ENCODE assay signal across 10 mouse cellular contexts in the genomic region with DNA sequence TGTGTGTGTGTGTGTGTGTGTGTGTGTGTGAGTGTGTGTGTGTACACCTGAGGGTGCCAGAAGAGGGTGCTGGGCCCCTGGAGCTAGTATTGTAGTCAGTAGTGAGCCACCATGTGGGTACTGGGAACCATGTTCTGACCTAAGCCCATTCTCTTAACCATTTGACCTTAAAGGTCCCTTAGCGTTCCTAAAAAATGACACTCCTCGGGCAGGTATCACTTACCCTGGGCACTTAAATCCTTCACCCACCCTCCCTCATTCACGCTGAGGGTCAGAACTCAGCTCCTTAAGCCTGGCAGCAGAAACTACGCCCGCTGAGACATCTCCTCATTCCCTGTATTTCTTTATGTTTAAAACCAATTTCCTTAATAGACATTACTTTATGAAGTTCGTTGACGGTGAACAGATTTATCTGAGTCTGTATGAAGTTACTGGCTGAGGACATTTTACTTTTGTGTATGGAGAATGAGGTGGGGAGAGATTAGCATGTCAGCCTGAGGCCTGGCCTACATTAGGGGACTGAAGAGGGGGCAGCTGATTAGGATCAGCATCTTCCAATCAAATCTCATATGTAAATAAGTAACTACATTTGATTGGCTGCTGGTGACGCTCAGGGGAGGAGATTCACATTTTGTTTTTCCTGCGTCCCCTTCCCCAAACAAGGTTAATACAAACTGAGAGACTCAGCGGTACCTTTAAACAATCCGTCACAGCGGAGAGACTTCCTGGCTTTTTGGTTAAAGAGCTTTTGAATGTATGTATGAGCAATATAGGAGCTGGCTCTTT.
A peak's percentile ranks its signal among the peaks of the same experiment; 100 is the strongest.
DNase-seq lines count a peak whose midpoint lies in the region; ATAC-seq and TF ChIP-seq lines count a peak whose summit lies in the region.
"Had no signal": no experiment of that assay in that cellular context is flagged by ENCODE, and none has a peak within 500 bp of the region (broad histone marks: within the 10 kb centered on the region; RNA-seq: fewer than 3 reads in every experiment).

No protein-coding gene starts in this region.

- no peak for TF ChIP-seq CTCF in kidney, postnatal 0 days (IDR thresholded peaks at IDR 0.05; ENCODE audit: low read depth)

- H3K4me1 ChIP-seq in kidney, postnatal 0 days (replicated peaks; ENCODE audit: insufficient read depth, low read length) = no peaks in the 10 kb centered on the region
- no peaks in the 10 kb centered on the region for H3K4me1 ChIP-seq in forebrain, embryonic 11.5 days (replicated peaks; ENCODE audit: control insufficient read depth, insufficient read depth, low read length)
- H3K4me1 ChIP-seq in limb, embryonic 11.5 days (ENCODE audit: control insufficient read depth, insufficient read depth, low read length) = no peaks in the 10 kb centered on the region

- H3K27me3 ChIP-seq in kidney, postnatal 0 days (ENCODE audit: insufficient read depth, low read length) = no peaks in the 10 kb centered on the region
- no peaks in the 10 kb centered on the region for H3K27me3 ChIP-seq in forebrain, embryonic 11.5 days (ENCODE audit: control insufficient read depth, insufficient read depth, low read length)
- no peaks in the 10 kb centered on the region for H3K27me3 ChIP-seq in limb, embryonic 11.5 days (ENCODE audit: control insufficient read depth, insufficient read depth, low read length)

- H3K27ac ChIP-seq in kidney, postnatal 0 days = no peak overlapping the region
- no peak overlapping the region for H3K27ac ChIP-seq in forebrain, embryonic 11.5 days (ENCODE audit: low read depth, low read length)
- no peak overlapping the region for H3K27ac ChIP-seq in limb, embryonic 11.5 days (replicated peaks; ENCODE audit: low read depth, low read length)
- H3K27ac ChIP-seq: macrophage had no signal

- peak; percentile 78 for DNase-seq in kidney, postnatal 0 days (ENCODE audit: low spot score)
- DNase-seq in kidney, postnatal 4 days = no peak
- DNase-seq in forebrain, embryonic 11.5 days (ENCODE audit: low spot score) = no peak
- DNase-seq in limb, embryonic 11.5 days (ENCODE audit: low spot score) = peak; percentile 65
- peak; percentile 91 for DNase-seq in retina, postnatal 1 day
- DNase-seq in spleen, postnatal 10 days (ENCODE audit: low spot score in 2 of 2) = no peak
- DNase-seq in gastrocnemius, postnatal 36 days = no peak
- DNase-seq in kidney, postnatal 10 days = no peak
- DNase-seq: gastrocnemius, postnatal 10 days had no signal

- no peak overlapping the region for H3K4me3 ChIP-seq in kidney, postnatal 0 days (replicated peaks; ENCODE audit: low read depth, low read length)
- peak overlapping the region; percentile 14; the same call in 1 of the 2 replicates for H3K4me3 ChIP-seq in forebrain, embryonic 11.5 days (ENCODE audit: low read depth, low read length)
- H3K4me3 ChIP-seq in limb, embryonic 11.5 days (ENCODE audit: low read depth, low read length) = no peak overlapping the region; the same call in 1 of the 2 replicates

- intact Hi-C loops in gastrocnemius, postnatal 36 days (cut with DNase I) = no loop called here

- no peaks in the 10 kb centered on the region for H3K9me3 ChIP-seq in kidney, postnatal 0 days (replicated peaks; ENCODE audit: low read length)
- no peaks in the 10 kb centered on the region for H3K9me3 ChIP-seq in forebrain, embryonic 11.5 days (ENCODE audit: control insufficient read depth, low read length)
- no peaks in the 10 kb centered on the region for H3K9me3 ChIP-seq in limb, embryonic 11.5 days (ENCODE audit: control insufficient read depth, low read length)

- H3K36me3 ChIP-seq in kidney, postnatal 0 days (ENCODE audit: insufficient read depth, low read length) = no peaks in the 10 kb centered on the region
- H3K36me3 ChIP-seq in forebrain, embryonic 11.5 days (ENCODE audit: control insufficient read depth, insufficient read depth, low read length) = no peaks in the 10 kb centered on the region
- H3K36me3 ChIP-seq in limb, embryonic 11.5 days (ENCODE audit: control insufficient read depth, insufficient read depth, low read length) = no peaks in the 10 kb centered on the region

- WGBS in kidney, postnatal 0 days = 42% methylated on average over 12 of the region's 12 CpGs
- 45% methylated on average over 12 of the region's 12 CpGs for WGBS in forebrain, embryonic 11.5 days
- WGBS in limb, embryonic 11.5 days = 35% methylated on average over 12 of the region's 12 CpGs

- no peak overlapping the region for H3K9ac ChIP-seq in kidney, postnatal 0 days (ENCODE audit: low read depth, low read length)
- no peak overlapping the region for H3K9ac ChIP-seq in forebrain, embryonic 11.5 days (ENCODE audit: low read length)
- H3K9ac ChIP-seq in limb, embryonic 11.5 days (ENCODE audit: low read length) = no peak overlapping the region

- no peak for ATAC-seq in kidney, postnatal 0 days (replicated peaks; ENCODE audit: low FRiP score, low read depth)
- peak; percentile 93 for ATAC-seq in forebrain, embryonic 11.5 days (replicated peaks; ENCODE audit: low FRiP score)
- peak; percentile 82 for ATAC-seq in limb, embryonic 11.5 days (ENCODE audit: insufficient number of reproducible peaks, low FRiP score, low TSS enrichment, low read depth)

- H3K4me2 ChIP-seq in kidney, postnatal 0 days (ENCODE audit: low read length) = peak overlapping the region; percentile 27; the same call in 1 of the 2 replicates
- peak overlapping the region; percentile 32; the same call in 1 of the 2 replicates for H3K4me2 ChIP-seq in forebrain, embryonic 11.5 days (ENCODE audit: low read depth, low read length, severe bottlenecking)
- H3K4me2 ChIP-seq in limb, embryonic 11.5 days (ENCODE audit: low read depth, severe bottlenecking) = peak overlapping the region; percentile 41; the same call in 1 of the 2 replicates

Comparison
In these comparisons a context has a peak if more than half of its experiments do, and no peak if none do; other contexts are left out.
1. DNase-seq: peak in kidney, postnatal 0 days (single experiment), limb, embryonic 11.5 days (single experiment) and retina, postnatal 1 day (single experiment); none in kidney, postnatal 4 days (0 of 2), forebrain, embryonic 11.5 days (single experiment), spleen, postnatal 10 days (0 of 2), gastrocnemius, postnatal 36 days (0 of 2) and kidney, postnatal 10 days (single experiment).
2. Peak in every context shown above with its lines, with median percentiles within 50 percentile points of each other: H3K4me2 ChIP-seq.